Mouse (Mus musculus) brain, embryonic 18.5 days (tissue): ENCODE results near the gene Eea1.
"Not testable (repeated sequence)": the region's sequence is repeated elsewhere in the genome, so short reads cannot be mapped to it uniquely, and the experiment has no call there.

Experiments used
- DNase-seq: peaks from one replicate; pipeline ENCODE4 v3.0.0-alpha.2; 2012; ENCODE audit warnings: low read depth, low spot score

Gene Eea1

GRCm38 (mm10) chr10:96067347-96067746 is 126.9 kb downstream of the Eea1 start:
- DNase-seq = no peak

- DNase-seq = no peak
Observed at GRCm38 (mm10) chr10:96074386-96074785, 133.9 kb downstream of the Eea1 start.

GRCm38 (mm10) chr10:96075403-96075802 is 135.0 kb downstream of the Eea1 start:
- DNase-seq = no peak

- no peak for DNase-seq
Observed at GRCm38 (mm10) chr10:96075880-96076279, 135.4 kb downstream of the Eea1 start.

GRCm38 (mm10) chr10:96076461-96076860 is 136.0 kb downstream of the Eea1 start:
- DNase-seq = no peak

GRCm38 (mm10) chr10:96077480-96078066 is 137.1 kb downstream of the Eea1 start:
- DNase-seq = not testable (repeated sequence)

- DNase-seq = no peak
Observed at GRCm38 (mm10) chr10:96079823-96080222, 139.4 kb downstream of the Eea1 start.

GRCm38 (mm10) chr10:96080440-96081381 is 140.3 kb downstream of the Eea1 start:
- DNase-seq = no peak

- no peak for DNase-seq
Observed at GRCm38 (mm10) chr10:96082203-96082602, 141.8 kb downstream of the Eea1 start.

- no peak for DNase-seq
Observed at GRCm38 (mm10) chr10:96089744-96090143, 149.3 kb downstream of the Eea1 start.

GRCm38 (mm10) chr10:96090388-96090787 is 149.9 kb downstream of the Eea1 start:
- DNase-seq = no peak

GRCm38 (mm10) chr10:96093890-96094531 is 153.6 kb downstream of the Eea1 start:
- no peak for DNase-seq

GRCm38 (mm10) chr10:96094559-96094958 is 154.1 kb downstream of the Eea1 start:
- no peak for DNase-seq
